Mouse (Mus musculus): ENCODE results near the gene Myocos. TPM values are rescaled to one million over a fixed set of nuclear protein-coding genes. Genes with fewer than 3 reads are reported as not detected.

The Myocos gene
- polyA plus RNA-seq, 1 experiment, result not detected

GRCm38 (mm10) chr1:162660276-162660860 lies 2.3 kb upstream of the Myocos start:
- WGBS, result 29% methylated on average over 11 of the region's 11 CpGs
- no peaks in the 10 kb centered on the region for H3K27me3 ChIP-seq (ENCODE audit: control insufficient read depth, insufficient read depth, low read length)
- no peaks in the 10 kb centered on the region for H3K36me3 ChIP-seq (ENCODE audit: control insufficient read depth, insufficient read depth, low read length)
- H3K4me1 ChIP-seq (ENCODE audit: control insufficient read depth, insufficient read depth, insufficient read length, low read length), result peaks cover 4% of the 10 kb centered on the region; the same call in 1 of the 2 replicates
- no peak overlapping the region for H3K27ac ChIP-seq (ENCODE audit: insufficient read depth, low read depth, low read length)
- H3K4me3 ChIP-seq (ENCODE audit: low read depth, low read length), result no peak overlapping the region
- TF ChIP-seq CTCF (IDR thresholded peaks at IDR 0.05; ENCODE audit: extremely low read depth, insufficient read length, insufficient replicate concordance, low read depth, low read length), result no peak
- TF ChIP-seq POLR2A (IDR thresholded peaks at IDR 0.05; ENCODE audit: low read depth, low read length), result no peak

DNA sequence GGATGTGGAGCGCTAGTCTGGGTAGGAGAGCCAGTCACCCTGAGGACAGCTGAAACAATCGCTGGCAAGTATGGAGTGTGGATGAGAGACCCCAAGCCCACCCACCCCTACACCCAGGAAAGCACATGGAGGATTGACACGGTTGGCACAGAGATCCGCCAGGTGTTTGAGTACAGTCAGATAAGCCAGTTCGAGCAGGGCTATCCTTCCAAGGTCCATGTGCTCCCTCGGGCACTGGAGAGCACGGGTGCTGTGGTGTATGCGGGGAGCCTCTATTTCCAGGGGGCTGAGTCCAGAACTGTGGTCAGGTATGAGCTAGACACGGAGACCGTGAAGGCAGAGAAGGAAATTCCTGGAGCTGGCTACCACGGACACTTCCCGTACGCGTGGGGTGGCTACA lies 9.6 kb downstream of the Myocos start:
- Histone ChIP-seq H3K36me3 (ENCODE audit: control insufficient read depth, insufficient read depth, low read length) (no peaks in the 10 kb centered on the region), H3K4me3 (ENCODE audit: low read depth, low read length) (no peak overlapping the region), H3K27ac (ENCODE audit: insufficient read depth, low read depth, low read length) (no peak overlapping the region), H3K4me1 (ENCODE audit: control insufficient read depth, insufficient read depth, insufficient read length, low read length) (no peaks in the 10 kb centered on the region), H3K27me3 (ENCODE audit: control insufficient read depth, insufficient read depth, low read length) (no peaks in the 10 kb centered on the region; the same call in 1 of the 2 replicates)
- TF ChIP-seq CTCF (IDR thresholded peaks at IDR 0.05; ENCODE audit: extremely low read depth, insufficient read length, insufficient replicate concordance, low read depth, low read length), result no peak
- no peak for TF ChIP-seq POLR2A (IDR thresholded peaks at IDR 0.05; ENCODE audit: low read depth, low read length)
- 81% methylated on average over 14 of the region's 14 CpGs for WGBS

GRCm38 (mm10) chr1:162646083-162646686 lies 11.8 kb downstream of the Myocos start:
- no peaks in the 10 kb centered on the region for H3K4me1 ChIP-seq (ENCODE audit: control insufficient read depth, insufficient read depth, insufficient read length, low read length)
- no peaks in the 10 kb centered on the region; the same call in 1 of the 2 replicates for H3K27me3 ChIP-seq (ENCODE audit: control insufficient read depth, insufficient read depth, low read length)
- H3K4me3 ChIP-seq (ENCODE audit: low read depth, low read length), result no peak overlapping the region
- TF ChIP-seq CTCF (IDR thresholded peaks at IDR 0.05; ENCODE audit: extremely low read depth, insufficient read length, insufficient replicate concordance, low read depth, low read length) (no peak), POLR2A (IDR thresholded peaks at IDR 0.05; ENCODE audit: low read depth, low read length) (no peak)
- no peaks in the 10 kb centered on the region for H3K36me3 ChIP-seq (ENCODE audit: control insufficient read depth, insufficient read depth, low read length)
- WGBS, result 71% methylated on average over 10 of the region's 10 CpGs
- H3K27ac ChIP-seq (ENCODE audit: insufficient read depth, low read depth, low read length), result no peak overlapping the region

- H3K36me3 ChIP-seq (ENCODE audit: control insufficient read depth, insufficient read depth, low read length), result no peaks in the 10 kb centered on the region
Observed at GRCm38 (mm10) chr1:162643752-162644151, 14.3 kb downstream of the Myocos start.

DNA sequence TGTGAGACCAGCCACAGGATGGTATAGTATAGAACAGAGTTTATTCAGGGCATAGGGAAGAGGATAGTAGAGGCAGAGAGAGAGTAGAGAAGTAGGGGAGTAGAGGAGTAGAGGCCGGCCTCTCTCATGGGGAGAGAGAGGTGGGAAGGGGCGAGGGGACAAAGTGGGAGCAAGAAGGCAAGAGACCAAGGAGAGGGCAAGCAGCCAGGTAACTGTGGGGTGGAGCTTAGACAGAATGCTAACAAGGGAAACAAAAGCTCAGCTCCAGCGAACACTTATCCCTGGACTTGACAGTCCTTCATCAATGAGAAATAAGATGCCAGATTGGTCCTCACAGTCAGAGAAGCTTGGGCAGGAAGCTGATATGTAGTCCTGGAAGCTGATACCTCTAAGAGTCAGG lies 15.4 kb downstream of the Myocos start:
- Histone ChIP-seq H3K27me3 (ENCODE audit: control insufficient read depth, insufficient read depth, low read length) (no peaks in the 10 kb centered on the region), H3K27ac (ENCODE audit: insufficient read depth, low read depth, low read length) (no peak overlapping the region), H3K4me3 (ENCODE audit: low read depth, low read length) (no peak overlapping the region), H3K4me1 (ENCODE audit: control insufficient read depth, insufficient read depth, insufficient read length, low read length) (no peaks in the 10 kb centered on the region), H3K36me3 (ENCODE audit: control insufficient read depth, insufficient read depth, low read length) (no peaks in the 10 kb centered on the region)
- TF ChIP-seq CTCF (IDR thresholded peaks at IDR 0.05; ENCODE audit: extremely low read depth, insufficient read length, insufficient replicate concordance, low read depth, low read length) (no peak), POLR2A (IDR thresholded peaks at IDR 0.05; ENCODE audit: low read depth, low read length) (no peak)
- 67% methylated on average over 3 of the region's 3 CpGs for WGBS

More at GRCm38 (mm10) chr1:162643752-162644151, 14.3 kb downstream of the Myocos start:
- Histone ChIP-seq H3K27me3 (ENCODE audit: control insufficient read depth, insufficient read depth, low read length) (no peaks in the 10 kb centered on the region), H3K27ac (ENCODE audit: insufficient read depth, low read depth, low read length) (no peak overlapping the region), H3K4me1 (ENCODE audit: control insufficient read depth, insufficient read depth, insufficient read length, low read length) (no peaks in the 10 kb centered on the region), H3K4me3 (ENCODE audit: low read depth, low read length) (no peak overlapping the region)
- WGBS, result 45% methylated on average over 4 of the region's 4 CpGs
- TF ChIP-seq POLR2A (IDR thresholded peaks at IDR 0.05; ENCODE audit: low read depth, low read length), result no peak
- TF ChIP-seq CTCF (IDR thresholded peaks at IDR 0.05; ENCODE audit: extremely low read depth, insufficient read length, insufficient replicate concordance, low read depth, low read length), result no peak

GRCm38 (mm10) chr1:162639861-162640260 lies 18.2 kb downstream of the Myocos start:
- no peak overlapping the region for H3K27ac ChIP-seq (ENCODE audit: insufficient read depth, low read depth, low read length)
- TF ChIP-seq POLR2A (IDR thresholded peaks at IDR 0.05; ENCODE audit: low read depth, low read length) (no peak), CTCF (IDR thresholded peaks at IDR 0.05; ENCODE audit: extremely low read depth, insufficient read length, insufficient replicate concordance, low read depth, low read length) (no peak)
- WGBS, result 69% methylated on average over 1 of the region's 1 CpGs
- no peaks in the 10 kb centered on the region for H3K4me1 ChIP-seq (ENCODE audit: control insufficient read depth, insufficient read depth, insufficient read length, low read length)
- no peaks in the 10 kb centered on the region for H3K36me3 ChIP-seq (ENCODE audit: control insufficient read depth, insufficient read depth, low read length)
- no peaks in the 10 kb centered on the region for H3K27me3 ChIP-seq (ENCODE audit: control insufficient read depth, insufficient read depth, low read length)
- H3K4me3 ChIP-seq (ENCODE audit: low read depth, low read length), result no peak overlapping the region

DNA sequence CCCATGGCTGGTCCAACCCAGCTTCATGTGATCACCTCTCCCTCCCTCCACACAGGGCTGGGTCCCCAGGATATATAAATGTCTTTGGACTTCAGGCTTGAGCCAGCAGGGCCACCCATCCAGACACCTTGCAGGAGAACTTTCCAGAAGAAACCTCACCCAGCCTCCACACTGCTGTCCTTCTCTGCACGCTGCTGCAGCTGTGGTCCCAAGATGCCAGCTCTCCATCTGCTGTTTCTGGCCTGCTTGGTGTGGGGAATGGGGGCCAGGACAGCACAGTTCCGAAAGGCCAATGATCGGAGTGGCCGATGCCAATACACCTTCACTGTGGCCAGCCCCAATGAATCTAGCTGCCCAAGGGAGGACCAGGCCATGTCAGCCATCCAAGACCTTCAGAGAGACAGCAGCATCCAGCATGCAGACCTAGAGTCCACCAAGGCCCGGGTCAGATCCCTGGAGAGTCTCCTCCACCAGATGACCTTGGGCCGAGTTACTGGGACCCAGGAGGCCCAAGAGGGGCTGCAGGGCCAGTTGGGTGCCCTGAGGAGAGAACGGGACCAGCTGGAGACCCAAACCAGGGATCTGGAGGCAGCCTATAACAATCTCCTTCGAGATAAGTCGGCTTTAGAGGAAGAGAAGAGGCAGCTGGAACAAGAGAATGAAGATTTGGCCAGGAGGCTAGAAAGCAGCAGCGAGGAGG lies 18.8 kb downstream of the Myocos start, which contains the start of gene Myoc:
Gene Myoc (plus strand): TSS at position 105 of the 700 bp plus-strand sequence.
- Histone ChIP-seq H3K27ac (ENCODE audit: insufficient read depth, low read depth, low read length) (no peak within 1 kb of the TSS), H3K4me3 (ENCODE audit: low read depth, low read length) (no peak within 1 kb of the TSS), H3K4me1 (ENCODE audit: control insufficient read depth, insufficient read depth, insufficient read length, low read length) (no peaks in the 10 kb centered on the region), H3K27me3 (ENCODE audit: control insufficient read depth, insufficient read depth, low read length) (no peaks in the 10 kb centered on the region), H3K36me3 (ENCODE audit: control insufficient read depth, insufficient read depth, low read length) (no peaks in the 10 kb centered on the region)
- WGBS, result 77% methylated on average over 10 of the region's 10 CpGs
- TF ChIP-seq POLR2A (IDR thresholded peaks at IDR 0.05; ENCODE audit: low read depth, low read length) (no peak), CTCF (IDR thresholded peaks at IDR 0.05; ENCODE audit: extremely low read depth, insufficient read length, insufficient replicate concordance, low read depth, low read length) (no peak)
